Mouse (Mus musculus): ENCODE measurements around the gene Arfgap1. TPM values are rescaled to one million over a fixed set of nuclear protein-coding genes. Genes with fewer than 3 reads are reported as not detected.

The Arfgap1 gene
- total RNA-seq, 2 experiments from 2014 or later = 126 to 127 TPM

DNA sequence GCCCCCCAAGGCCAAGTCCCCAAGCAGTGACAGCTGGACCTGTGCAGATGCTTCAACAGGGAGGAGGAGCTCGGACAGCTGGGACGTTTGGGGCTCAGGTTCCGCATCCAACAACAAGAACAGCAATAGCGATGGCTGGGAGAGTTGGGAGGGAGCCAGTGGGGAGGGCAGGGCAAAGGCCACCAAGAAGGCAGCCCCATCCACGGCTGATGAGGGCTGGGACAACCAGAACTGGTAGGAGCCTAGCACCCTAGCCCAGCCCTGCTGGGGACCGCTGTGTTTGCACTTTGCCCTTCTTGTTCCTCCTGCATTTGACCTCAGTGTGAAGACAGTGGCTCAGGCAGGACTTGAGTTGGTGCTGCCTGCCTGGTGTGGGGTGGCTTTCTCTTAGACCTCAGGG lies 14.1 kb downstream of the Arfgap1 start:
- DNase-seq (ENCODE audit: low spot score in 2 of 2) = no peak

DNA sequence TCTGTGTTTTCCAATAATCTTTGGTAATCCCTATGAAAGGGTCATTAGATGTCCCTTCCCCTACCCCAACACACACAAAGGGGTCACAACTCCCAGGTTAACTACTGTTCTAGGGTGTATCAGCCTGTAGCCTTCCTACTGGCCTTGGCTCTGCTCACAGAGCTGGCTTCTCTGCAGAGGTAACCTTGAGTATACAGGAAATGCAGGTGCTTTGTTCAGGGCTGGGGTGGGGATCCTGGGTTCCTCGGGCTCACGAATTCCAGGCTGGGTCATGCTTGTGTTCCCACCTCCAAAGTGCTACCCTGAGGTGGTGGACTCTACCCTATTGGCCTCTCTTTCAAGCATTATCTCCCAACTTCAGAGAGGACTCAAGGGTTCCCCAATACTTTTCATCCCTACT lies 18.6 kb downstream of the Arfgap1 start:
- DNase-seq (ENCODE audit: low spot score in 2 of 2) = no peak

DNA sequence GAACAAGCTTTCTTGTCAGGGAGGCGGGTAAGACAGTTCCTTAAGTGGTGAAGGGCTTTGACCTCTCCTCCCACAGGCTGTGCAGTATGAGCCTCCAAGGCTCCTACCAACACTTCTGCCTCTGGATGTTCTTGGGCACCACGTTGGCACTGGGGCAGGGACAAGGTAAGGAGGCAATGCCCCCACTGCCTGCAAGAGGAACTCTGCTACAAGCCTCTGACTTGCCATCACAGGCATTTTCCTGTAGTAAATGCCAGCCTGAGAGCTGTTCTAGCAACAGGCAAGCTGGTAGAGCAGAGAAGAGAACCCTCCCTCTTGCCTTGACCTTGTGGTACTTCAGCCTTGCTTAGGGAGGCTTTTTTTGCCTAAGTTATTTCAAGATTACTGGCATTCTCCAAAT lies 19.4 kb downstream of the Arfgap1 start, which contains the start of gene Col20a1:
Gene Col20a1, plus strand, starts transcription at position 87 of the 400 bp plus-strand sequence.
- no peak for DNase-seq (ENCODE audit: low spot score in 2 of 2)

DNA sequence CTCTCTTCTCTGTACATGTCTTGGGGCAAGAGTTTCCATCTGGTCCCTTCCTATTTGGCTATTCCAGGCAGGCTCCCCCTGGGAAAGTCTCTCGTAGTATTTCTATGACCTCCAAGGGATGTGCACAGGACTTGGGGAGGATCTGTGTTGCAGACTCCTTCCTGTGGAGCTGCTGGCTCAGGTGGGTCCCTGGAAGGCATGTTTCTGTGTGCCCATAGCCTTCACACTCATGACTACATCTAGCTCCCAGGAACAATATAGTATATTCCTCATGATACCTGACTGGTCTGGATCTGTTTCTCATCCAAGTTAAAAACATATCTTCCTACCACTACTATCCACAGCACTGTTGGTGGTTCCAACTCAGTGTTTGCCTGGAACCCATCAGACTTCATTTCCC lies 20.0 kb downstream of the Arfgap1 start:
- DNase-seq (ENCODE audit: low spot score in 2 of 2) = no peak

DNA sequence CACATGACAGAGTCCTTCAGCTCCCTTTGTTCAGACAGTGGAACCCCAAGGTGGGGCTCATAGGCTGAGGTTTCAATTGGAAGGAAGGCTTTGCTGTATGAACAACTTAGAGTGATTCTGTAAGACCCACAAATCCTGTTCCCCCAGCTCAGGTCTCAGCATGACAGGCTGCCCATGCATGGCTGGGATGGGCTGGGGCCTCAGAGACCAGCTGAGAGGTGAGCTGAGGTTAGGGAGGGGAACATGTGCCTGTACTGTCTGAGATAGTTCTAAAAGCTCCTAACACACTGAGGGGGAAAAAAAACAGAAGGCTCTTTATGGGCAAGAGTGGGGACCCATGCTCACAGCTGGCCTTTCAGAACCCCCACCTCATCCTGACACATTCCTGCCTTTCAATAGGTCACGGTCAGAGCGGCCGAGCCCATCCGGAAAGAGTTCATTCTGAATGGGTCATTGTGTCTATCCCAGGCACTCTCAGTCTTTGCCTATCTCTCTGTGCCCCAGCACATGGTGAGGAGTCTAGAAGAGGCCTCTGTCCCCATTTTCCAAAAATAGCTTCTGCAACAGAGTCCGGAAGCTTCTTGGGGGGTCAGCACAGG lies 20.5 kb downstream of the Arfgap1 start:
- no peak for DNase-seq (ENCODE audit: low spot score in 2 of 2)

DNA sequence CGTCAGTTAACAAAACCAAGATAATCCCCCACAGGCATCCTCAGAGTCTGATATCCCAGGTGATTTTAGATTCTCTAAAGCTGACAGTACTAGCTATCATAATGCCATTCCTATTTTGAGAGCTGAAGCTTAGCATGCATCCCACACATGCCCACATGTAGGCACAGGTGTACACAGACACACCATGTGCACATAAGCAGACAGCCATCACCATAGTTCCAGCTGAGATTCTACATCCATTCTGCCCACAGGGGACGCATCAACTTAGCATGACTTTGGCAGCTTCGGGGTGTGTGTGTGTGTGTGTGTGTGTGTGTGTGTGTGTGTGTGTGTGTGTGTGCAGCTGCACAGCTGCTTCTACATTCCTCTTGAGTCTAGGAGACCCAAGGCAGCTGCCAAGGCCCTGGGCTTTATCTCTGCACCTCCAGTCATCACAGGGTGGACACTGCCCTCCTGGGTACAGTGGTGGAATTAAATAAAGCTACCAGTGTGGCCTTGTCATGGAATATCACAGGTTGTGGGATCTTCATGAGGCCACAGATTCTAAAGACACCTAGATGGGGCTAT lies 21.4 kb downstream of the Arfgap1 start:
- no peak for DNase-seq (ENCODE audit: low spot score in 2 of 2)

DNA sequence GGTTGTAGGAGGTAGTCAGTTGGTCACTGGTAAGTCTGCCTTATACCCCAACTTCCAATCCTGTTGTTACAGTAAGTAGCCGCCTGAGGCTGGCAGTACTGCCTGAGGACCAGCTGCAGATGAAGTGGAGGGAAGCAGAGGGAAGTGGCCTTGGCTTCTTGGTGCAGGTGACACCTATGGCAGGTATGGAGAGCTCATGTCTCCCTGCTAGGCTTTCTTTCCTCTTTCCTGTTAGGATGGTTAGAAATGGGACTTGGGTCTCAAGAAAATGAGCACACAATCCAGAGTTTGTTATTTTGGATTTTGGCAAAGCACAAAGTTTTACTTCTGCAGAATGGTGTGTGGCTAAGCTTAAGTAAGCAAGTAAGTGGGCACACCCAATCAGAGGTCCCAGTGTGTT lies 21.9 kb downstream of the Arfgap1 start:
- DNase-seq (ENCODE audit: low spot score in 2 of 2) = no peak

DNA sequence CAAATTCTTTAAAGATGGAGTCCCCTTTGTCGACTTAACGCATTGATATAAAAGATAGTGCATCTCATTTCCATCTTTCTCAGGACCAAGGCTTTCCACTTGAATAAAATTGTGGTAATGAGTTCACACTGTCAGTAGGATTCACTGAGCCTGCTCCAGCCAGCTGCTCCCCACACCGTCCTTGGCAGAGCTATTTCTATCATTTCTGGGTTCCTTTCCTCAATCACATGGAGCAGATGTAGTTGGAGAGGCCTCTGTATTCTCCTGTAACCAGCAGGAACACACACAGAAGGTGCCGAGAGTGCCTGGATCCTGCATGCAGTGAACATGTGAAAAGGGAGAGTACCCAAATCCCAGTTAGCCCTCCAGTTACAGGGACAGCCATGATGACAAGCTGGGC lies 23.3 kb downstream of the Arfgap1 start:
- DNase-seq (ENCODE audit: low spot score in 2 of 2) = no peak

DNA sequence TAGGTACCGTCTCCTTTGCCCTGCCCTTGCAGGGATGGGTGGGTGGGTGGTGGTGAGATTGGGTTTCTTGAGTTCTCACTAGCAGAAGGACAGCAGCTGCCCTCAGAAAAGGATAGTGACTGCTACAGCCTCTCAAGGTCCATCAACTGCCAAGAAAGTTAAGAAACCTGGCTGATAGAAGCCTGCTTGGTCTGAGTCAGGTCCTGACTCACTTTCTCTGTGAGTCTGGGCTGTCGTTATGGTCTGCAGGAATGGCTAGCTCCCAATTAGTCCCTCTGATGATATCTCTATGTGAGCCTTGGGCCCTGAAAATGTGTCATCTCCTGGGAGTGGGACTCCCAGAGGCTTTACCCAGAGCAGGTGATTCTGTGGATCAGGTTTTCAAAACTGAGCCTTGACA lies 27.3 kb downstream of the Arfgap1 start:
- no peak for DNase-seq (ENCODE audit: low spot score in 2 of 2)

DNA sequence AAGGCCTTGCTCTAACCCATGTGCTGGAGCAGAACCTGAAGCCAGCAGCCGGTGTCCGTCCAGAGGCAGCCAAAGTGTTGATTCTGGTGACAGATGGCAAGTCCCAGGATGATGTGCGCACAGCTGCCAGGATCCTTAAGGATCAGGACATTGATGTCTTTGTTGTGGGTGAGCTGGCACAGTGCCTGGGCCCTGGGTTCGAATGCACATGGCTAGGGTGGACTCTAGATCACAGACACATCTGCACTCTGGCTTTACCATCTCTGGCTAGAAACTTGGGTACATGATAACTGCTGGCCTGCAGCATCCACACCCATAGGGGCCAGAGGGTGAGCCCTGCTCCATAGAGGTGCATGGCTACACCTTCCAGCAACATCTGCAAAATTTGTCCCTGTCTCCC lies 28.4 kb downstream of the Arfgap1 start:
- no peak for DNase-seq (ENCODE audit: low spot score in 2 of 2)

DNA sequence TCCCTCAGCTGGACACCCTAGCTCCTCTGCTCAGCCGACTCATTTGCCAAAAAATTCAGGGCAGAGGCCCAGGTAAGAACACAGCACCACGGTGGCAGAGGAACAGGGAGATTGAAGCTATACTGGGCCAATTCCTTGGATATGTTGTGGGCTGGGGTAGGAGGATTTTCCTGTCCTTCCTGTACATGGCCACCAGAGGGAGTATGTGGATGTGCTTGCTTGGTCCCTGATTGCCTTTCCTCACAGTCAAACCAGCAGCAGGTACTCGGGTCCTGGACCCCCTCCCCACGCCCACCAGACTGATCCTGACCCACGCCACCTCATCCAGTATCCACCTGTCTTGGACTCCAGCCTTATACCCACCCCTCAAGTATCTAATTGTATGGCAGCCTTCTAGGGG lies 29.4 kb downstream of the Arfgap1 start:
- peak; percentile 65 to 75 for DNase-seq (ENCODE audit: low spot score in 2 of 2)

DNA sequence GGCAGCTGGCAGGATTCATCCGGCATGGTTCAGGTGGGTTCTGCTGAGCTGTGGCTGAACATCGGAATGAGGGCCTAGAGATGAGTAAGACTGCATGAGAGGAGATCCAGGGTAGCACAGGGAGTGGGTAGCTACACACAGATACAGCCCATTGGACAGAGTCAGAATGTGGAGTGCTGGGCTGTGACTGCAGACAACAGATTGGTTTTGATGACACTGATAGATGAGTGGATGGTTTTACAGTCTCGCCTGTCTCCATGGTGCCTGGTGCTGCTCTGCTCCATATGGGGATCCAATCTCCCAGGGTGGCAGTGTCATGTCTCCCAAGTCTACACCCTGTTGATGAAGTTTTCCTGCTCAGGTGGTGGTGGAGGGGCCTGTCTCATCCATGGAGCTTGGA lies 29.9 kb downstream of the Arfgap1 start:
- no peak for DNase-seq (ENCODE audit: low spot score in 2 of 2)

DNA sequence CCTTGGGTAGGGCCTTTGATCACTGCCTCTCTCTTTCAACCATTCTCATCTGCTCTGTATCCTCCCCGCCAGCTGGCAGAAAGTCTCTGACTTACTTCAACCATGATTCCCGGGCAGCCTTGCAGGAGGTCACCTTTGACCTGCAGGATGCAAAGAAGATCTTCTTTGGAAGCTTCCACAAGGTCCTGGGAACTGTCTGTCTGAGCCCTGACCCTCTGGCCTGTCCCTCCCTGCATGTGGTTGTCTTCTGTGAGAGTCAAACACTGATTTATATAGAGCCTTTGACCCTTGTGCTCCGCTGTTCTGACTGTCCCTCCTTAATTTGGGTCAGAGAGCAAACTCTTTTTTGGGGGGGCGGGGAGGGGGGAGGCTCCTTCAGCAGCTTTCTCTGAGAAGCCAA lies 40.0 kb downstream of the Arfgap1 start:
- DNase-seq (ENCODE audit: low spot score in 2 of 2) = no peak

DNA sequence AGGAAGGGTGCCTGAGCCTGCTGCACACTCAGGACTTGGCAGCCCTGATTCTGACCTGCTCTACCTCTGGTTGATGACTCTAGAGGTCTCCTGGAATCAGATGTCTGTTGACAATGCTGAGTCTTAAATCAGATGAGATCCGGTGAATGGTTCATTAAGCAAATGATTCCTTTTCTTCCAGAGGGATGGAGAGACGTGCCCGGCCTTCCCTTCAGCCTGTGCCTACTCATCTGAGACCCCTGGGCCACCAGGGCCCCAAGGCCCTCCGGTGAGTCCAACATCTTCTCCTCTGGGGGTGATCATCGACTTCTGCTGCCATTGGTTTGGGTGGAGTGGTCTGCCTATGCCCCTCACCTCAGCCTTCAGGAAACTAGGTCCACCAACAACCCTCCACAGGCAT lies 41.3 kb downstream of the Arfgap1 start:
- DNase-seq (ENCODE audit: low spot score in 2 of 2) = no peak

DNA sequence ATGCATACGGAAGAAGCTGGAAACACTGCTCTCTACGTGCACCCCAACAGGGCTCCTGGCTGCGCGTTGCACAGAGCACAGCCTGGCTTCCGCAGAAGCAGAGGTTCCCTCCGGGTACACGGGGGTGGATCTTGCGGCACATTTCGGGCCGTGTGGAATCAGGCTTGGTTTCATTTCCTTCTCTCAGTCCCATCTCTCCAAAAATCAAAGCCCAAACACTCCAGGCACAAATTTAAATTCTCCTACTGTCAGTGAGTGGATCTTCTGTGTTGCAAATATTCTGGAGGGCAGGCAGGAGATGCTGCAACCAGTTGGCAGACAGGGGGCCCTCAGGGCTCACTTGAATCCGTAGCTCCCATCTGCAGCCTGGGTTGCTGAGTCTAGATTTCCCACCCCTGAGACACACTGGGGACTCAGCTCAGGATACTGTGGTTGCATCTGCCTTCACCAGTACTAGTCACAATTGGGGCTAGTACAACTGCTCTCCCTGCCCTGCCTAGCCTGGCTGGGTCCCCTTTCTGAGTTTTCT lies 64.4 kb downstream of the Arfgap1 start:
- DNase-seq (ENCODE audit: low spot score in 2 of 2) = peak in 1 of 2 experiments; percentile 26

Other genes starting within 250 kb of the Arfgap1 start
- gene Slc17a9, start 242.0 kb upstream of the Arfgap1 start, total RNA-seq (2021) = under 1 TPM; 0.28 to 0.67 TPM
- under 1 TPM; 0.14 to 0.25 TPM for gene Bhlhe23, start 190.3 kb upstream of the Arfgap1 start, total RNA-seq (2021)
- gene Ythdf1, start 46.3 kb upstream of the Arfgap1 start, total RNA-seq (2021) = 10 to 100 TPM; 63.5 to 65.7 TPM
- not detected for gene Birc7, start 38.2 kb upstream of the Arfgap1 start, total RNA-seq (2021)
- 10 to 100 TPM; 56.1 to 56.9 TPM for gene Nkain4, start 12.5 kb upstream of the Arfgap1 start, total RNA-seq (2021)
- gene Col20a1, start 19.3 kb downstream of the Arfgap1 start, total RNA-seq (2021) = 1 to 10 TPM; 1.5 to 2.6 TPM
- 10 to 100 TPM; 17.9 to 29.9 TPM for gene Chrna4, start 76.3 kb downstream of the Arfgap1 start, total RNA-seq (2021)
- 100 to 1,000 TPM; 228 to 235 TPM for gene Kcnq2, start 168.1 kb downstream of the Arfgap1 start, total RNA-seq (2021)
- 100 to 1,000 TPM; 904 to 919 TPM for gene Eef1a2, start 189.8 kb downstream of the Arfgap1 start, total RNA-seq (2021)
- gene Ppdpf, start 220.0 kb downstream of the Arfgap1 start, total RNA-seq (2021) = 100 to 1,000 TPM; 118 to 135 TPM
- not detected for gene Ptk6, start 235.6 kb downstream of the Arfgap1 start, total RNA-seq (2021)
- under 1 TPM; 0.14 to 0.41 TPM for gene Srms, start 246.0 kb downstream of the Arfgap1 start, total RNA-seq (2021)